Mouse (Mus musculus) adrenal gland, postnatal 4 days (tissue): ENCODE measurements around the gene Upp2. TPM values are rescaled to one million over a fixed set of nuclear protein-coding genes. Genes with fewer than 3 reads are reported as not detected.

Source experiments
- DNase-seq, 2 experiments: peaks; one replicate each; pipeline ENCODE4 v3.0.0; 2021 to 2022; ENCODE audit warnings: low spot score in 2 of 2, mixed read lengths in 2 of 2
- total RNA-seq, 2 experiments: library from RNA; stranded (reverse); gene quantifications; 2 replicates each; pipeline ENCODE4 v1.2.3; 2021

The Upp2 gene
- total RNA-seq, 2 experiments from 2014 or later, result 8.8 to 11.8 TPM

GRCm38 (mm10) chr2:58829981-58830742 is 263.1 kb downstream of the Upp2 start:
- DNase-seq, result no peak

DNA sequence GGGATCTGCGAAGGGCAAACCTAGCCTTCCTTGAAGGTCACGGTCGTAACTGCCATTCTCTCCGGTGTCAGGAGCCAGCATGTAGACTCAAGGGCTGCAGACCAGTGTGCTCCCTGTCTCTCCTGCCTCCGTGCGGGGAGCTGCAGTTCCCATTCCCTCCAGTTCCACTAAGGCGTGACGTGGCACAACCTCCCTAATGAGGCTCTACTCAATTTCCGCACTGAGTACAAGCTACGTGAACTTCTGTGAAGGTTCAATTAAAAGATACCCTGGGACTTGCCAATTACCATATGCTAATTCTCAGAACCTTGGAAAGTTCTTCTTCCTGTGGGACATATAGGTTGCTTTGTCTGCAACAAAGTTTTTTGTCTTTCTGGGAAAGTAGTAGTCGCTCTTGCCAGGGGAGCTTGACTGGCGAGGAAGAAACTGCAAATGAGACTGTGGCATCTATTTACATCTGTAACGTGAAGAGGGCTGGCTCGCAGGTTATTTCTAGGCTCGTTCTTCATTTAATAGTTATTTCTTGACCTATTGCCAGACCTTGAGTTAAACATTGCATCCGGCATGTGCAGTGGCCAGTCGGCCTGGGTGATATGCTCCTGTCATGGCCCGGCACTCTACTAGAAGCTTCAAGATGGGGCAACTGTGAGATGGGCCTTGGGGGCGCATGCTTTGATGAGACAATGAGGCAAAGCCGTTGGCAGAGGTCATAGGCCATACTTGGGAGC is 265.3 kb downstream of the Upp2 start:
- no peak for DNase-seq

DNA sequence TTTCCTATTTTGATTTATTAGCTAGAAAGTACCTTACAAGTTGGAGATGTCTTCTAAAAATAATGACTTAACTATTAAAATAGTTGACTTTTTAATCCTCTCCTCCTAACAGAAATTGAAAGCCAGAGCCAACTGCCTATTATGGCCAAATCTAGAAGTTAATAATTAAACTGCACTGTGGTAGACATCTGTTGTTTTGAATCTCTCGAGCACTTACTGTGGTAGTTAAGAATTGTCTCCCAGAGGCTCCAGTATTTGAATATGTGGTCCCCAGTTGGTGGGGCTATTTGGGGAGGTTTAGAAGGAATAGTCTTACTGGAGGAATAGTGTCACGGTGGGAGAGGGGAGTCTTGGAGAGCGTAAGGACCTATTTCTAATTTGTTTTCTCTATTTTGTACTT is 273.9 kb downstream of the Upp2 start:
- no peak for DNase-seq

DNA sequence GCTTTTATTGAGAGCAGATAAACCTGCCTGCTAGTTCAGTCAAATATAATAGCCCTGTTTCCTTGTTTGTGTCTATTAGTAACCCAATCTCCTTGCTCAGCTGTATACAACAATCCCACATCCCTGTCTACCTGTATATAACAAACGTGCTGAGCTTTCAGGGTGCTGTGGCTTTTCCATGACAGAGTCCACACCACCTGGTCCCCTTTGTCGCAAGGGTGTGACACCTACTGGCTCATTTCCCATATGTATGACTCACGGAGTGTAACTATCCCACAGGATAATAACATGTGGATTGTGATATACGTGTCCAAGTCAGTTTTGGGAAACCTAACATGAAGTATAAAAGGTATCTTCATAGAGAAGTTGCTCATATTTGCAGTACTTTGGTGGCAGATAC is 275.3 kb downstream of the Upp2 start:
- DNase-seq, result no peak

Other genes with a start within 250 kb of the Upp2 start
- gene Acvr1c, start 209.4 kb upstream of the Upp2 start, total RNA-seq, result 10 to 100 TPM in 1 of 2 experiments, 1 to 10 TPM in 1; 9.3 to 11.3 TPM
- not detected for gene Gm17409, start 97.2 kb upstream of the Upp2 start, total RNA-seq
- gene Acvr1, start 141 bp upstream of the Upp2 start, total RNA-seq, result 10 to 100 TPM; 57.6 to 63.7 TPM